Mouse (Mus musculus): ENCODE data around the gene 1700003E16Rik. TPM values are rescaled to one million over a fixed set of nuclear protein-coding genes. Genes with fewer than 3 reads are reported as not detected.
A peak's percentile ranks its signal among the peaks of the same experiment; 100 is the strongest.

The 1700003E16Rik gene
- total RNA-seq, 1 experiment from 2014 or later: 0.35 TPM

DNA sequence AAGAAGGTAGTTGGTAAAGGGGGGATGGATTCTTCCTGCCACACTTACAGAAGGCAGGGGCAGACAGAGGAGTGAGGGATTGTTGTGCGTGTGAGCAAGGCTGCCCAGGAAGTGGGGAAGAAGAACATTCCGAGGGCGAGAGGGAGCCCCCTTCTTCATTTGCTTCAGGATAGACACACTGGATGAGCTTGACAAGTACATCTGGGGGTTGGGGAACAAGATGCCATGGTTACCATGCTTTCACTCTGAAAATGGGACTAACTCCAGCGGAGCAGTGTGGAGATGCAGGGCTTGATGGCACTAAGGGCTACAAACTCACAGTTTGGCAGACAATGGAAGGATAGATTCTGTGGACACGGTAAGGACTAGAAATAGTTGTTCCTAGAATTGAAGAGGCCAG, 14.9 kb downstream of the 1700003E16Rik start:
- no peak for ATAC-seq (replicated peaks in 1 of 2; ENCODE audit: insufficient read depth in 1 of 2, low FRiP score in 2 of 2, low TSS enrichment in 1 of 2, low read depth in 1 of 2, poor library complexity in 2 of 2, severe bottlenecking in 2 of 2)

DNA sequence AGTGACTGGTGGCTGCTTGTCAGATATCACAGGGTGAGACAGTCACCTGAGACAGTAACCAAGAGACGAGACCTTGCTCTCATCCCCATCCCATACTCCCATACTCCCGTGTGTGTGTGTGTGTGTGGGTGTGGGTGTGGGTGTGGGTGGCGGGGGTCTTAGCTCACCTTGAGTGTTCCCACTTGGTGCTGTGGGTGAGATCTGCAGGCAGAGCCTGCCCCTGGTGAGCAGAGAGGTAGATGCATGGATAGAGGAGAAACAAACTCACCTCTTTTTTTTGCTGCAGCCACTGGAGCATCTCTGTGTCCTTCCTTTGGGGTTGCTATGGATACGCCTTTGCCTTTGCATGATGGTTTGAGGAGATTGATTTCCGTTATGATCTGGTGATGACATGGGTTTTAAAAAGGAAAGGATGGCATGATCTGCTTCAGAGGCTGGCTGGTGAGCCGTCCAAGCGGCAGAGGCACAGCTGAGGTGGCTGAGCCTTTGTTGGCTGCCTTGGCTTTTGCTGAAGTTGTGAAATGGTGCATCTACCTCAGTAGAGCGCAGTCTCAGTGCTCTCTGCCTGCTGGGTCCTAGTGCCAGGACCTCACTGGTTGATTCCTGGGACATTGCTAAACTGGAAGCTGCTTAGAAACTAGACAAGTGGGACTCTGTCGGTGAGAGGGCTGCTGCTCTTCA, 16.2 kb downstream of the 1700003E16Rik start:
- no peak for ATAC-seq (replicated peaks in 1 of 2; ENCODE audit: insufficient read depth in 1 of 2, low FRiP score in 2 of 2, low TSS enrichment in 1 of 2, low read depth in 1 of 2, poor library complexity in 2 of 2, severe bottlenecking in 2 of 2)

DNA sequence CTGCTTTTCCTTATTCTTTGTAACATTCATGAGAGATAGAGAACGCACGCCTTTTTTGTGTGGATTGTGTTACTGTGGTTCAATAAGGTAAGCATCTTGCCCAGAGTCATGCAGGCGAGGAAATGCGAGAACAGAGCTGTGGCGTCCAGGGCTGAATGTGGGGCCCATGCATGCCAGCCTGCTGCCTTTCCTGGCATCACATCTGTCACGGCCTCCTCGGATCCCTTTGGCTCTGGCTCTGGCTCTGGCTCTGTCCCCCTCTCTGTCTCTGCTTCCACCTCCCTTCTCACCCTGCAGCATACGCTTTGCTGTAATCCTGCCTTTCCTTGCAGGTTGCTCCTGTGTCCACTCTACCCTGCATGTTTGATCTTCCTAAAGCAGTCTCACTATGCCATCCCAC, 19.8 kb downstream of the 1700003E16Rik start:
- no peak for ATAC-seq (replicated peaks in 1 of 2; ENCODE audit: insufficient read depth in 1 of 2, low FRiP score in 2 of 2, low TSS enrichment in 1 of 2, low read depth in 1 of 2, poor library complexity in 2 of 2, severe bottlenecking in 2 of 2)

DNA sequence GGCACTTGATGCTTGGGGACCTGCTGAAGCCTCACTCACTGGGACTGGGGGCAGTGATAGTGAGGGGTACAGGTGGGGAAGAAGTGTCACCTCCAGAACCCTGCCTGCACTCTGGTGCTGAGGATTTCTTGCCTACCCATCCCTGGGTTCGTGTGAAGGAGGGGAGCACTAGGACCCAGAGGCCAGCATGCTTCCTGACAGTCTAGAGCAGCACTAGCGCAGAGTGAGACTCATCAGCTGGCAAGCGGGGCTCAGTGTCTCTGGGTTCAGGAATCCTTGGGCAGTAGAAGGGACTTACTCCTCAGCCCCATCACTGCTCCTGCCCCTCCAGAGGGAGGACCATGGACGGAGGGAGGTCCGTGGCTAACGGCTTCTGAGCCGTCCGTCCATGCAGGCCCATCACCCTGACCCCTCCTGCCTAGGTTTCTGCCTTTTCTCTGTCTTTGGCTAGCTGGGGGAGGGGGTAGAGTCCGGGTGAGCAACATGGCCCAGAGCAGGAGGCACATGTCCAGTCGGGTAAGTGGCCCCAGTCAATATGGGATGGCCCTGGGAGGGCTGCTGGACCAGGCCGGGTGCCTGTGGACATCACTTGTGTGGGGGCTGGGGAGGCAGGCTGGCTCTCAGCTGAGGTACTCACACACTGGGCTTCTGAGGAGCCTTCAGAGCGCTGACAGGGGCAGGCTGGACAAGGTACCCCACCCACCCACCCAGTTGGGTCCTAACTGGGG, 23.4 kb downstream of the 1700003E16Rik start:
- no peak for ATAC-seq (replicated peaks in 1 of 2; ENCODE audit: insufficient read depth in 1 of 2, low FRiP score in 2 of 2, low TSS enrichment in 1 of 2, low read depth in 1 of 2, poor library complexity in 2 of 2, severe bottlenecking in 2 of 2)

DNA sequence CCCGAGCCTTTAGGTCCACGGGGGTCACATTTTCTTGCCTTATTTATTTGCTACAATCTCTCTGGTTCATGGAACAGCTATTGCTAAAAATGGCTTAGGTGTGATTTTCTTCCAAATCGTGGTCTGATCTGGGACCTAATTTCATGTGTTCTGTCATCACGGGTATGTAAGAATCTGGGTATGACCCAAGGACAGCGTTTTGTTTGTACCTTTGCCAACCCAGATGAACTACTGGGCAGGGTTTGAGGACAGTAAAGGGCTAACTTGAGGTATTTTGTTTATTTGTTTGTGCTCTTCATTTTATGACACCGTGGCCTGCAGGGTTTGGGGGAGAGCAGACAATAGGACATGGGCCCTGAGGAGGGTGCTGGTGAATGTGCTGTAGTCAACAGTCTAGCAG, 24.4 kb downstream of the 1700003E16Rik start:
- ATAC-seq (replicated peaks in 1 of 2; ENCODE audit: insufficient read depth in 1 of 2, low FRiP score in 2 of 2, low TSS enrichment in 1 of 2, low read depth in 1 of 2, poor library complexity in 2 of 2, severe bottlenecking in 2 of 2): no peak

DNA sequence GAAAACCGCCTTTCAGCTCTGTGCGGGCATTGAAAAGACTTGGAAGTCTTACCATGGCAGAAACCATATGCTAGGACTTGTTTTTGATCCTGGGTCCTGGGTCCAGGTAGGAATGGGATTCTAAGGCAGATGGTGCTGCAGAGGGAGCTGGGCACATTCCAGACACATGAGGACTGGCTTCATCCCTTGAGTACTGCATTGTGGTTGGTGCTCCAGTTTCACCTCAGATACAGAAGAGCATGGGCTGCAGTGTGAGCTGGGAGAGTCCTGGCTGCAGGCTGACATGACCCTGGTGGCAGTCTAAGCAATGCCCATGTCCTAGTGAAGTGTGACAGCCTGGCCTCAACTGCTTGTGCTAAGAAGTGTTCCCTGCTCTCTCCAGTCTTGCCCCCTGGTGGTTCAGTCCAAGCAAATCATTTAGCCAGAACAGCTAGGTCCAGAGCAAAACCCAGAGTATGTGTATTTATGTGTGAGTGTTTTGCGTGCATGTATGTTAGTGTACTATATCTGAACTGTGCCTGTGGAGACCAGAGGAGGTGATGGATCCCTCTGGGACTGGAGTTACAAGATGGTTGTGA, 28.7 kb downstream of the 1700003E16Rik start:
- peak in 1 of 2 experiments; percentile 33; a peak in 1 of 4 replicates for ATAC-seq (replicated peaks in 1 of 2; ENCODE audit: insufficient read depth in 1 of 2, low FRiP score in 2 of 2, low TSS enrichment in 1 of 2, low read depth in 1 of 2, poor library complexity in 2 of 2, severe bottlenecking in 2 of 2)

DNA sequence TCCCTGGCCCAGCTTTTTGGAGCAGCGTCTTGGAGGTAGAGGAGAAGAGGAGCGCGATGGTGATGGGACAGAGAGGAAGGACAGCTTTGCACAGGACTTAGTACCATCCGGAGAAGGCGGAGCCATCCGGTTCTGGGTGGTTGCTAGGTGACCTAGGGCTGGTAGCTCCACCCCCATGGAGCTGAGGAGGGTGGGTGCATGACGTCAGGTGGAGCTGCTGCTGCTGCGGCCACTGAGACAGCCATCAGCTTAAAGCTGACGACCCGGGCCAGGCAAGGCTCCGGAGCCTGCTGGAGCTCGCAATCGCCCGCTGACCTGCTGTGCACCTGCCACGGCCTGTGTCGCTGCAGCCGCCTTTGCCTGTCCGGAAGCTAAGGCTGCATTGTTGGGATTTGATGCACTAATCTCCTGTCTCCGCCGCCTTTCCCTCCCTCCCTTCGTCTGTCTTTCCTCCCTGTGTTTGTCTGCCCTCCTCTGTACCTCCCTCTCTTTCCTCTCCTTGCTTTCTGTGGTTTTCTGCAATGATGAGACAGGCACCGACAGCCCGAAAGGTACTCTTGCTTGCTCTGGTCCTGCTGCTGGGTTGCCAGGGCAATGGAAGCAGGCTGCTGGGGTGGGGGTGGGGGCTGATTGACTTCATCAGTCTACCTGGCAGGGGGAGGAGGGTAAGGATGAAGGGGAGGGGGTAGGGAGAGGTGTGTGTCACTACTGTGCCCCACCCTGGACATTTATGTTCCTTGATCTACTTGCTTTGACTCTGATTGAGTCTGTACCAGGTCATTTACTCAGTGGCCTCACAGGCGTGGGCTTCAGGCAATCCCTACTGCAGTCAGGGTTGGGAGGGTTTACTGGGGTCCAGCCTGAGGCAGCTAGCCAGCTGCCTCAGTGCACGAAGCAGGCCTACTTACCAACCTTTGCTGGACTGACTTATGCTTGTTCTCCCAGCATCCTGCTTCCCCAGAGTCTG, 30.0 kb downstream of the 1700003E16Rik start:
- peak; percentile 72 to 73 for ATAC-seq (replicated peaks in 1 of 2; ENCODE audit: insufficient read depth in 1 of 2, low FRiP score in 2 of 2, low TSS enrichment in 1 of 2, low read depth in 1 of 2, poor library complexity in 2 of 2, severe bottlenecking in 2 of 2)

DNA sequence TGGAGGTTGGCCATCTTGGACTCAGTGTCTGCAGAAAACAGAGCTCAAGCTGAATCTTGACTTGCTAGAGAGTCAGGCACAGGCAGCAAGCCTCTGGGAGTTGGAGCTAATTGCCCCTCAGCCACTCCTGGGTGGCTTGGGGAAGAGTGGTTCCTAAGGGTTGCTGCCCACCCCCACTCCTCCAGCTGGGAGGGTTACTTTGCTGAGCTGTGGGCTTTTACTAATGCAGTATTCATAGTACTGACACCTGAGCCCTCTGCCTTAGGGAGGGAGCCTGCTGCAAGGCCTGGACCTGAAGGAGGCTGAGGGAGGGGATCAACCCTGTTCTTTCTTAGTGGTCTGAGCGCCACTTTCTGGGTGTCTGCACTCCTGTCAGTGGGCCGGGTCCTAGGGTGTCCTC, 30.7 kb downstream of the 1700003E16Rik start:
- ATAC-seq (replicated peaks in 1 of 2; ENCODE audit: insufficient read depth in 1 of 2, low FRiP score in 2 of 2, low TSS enrichment in 1 of 2, low read depth in 1 of 2, poor library complexity in 2 of 2, severe bottlenecking in 2 of 2): no peak

DNA sequence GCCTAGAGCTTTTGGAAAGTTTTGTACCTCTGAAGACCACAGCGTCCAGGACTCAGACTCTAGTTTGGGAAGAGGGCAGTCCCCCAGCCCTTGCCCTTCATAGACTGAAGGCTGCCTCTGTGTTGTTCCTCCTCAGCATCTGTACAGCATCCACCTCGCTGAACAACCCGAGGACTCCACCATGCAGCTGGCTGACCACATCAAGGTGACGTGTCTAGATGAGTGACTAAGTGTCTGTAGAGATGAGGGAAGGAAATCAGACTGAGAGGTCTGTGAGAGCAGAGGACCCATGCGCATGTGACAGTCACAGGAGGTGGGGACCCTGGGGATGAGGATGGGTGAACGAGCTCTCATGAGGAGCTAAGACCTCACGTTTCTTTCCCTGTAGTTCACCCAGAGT, 37.4 kb downstream of the 1700003E16Rik start:
- ATAC-seq (replicated peaks in 1 of 2; ENCODE audit: insufficient read depth in 1 of 2, low FRiP score in 2 of 2, low TSS enrichment in 1 of 2, low read depth in 1 of 2, poor library complexity in 2 of 2, severe bottlenecking in 2 of 2): no peak

DNA sequence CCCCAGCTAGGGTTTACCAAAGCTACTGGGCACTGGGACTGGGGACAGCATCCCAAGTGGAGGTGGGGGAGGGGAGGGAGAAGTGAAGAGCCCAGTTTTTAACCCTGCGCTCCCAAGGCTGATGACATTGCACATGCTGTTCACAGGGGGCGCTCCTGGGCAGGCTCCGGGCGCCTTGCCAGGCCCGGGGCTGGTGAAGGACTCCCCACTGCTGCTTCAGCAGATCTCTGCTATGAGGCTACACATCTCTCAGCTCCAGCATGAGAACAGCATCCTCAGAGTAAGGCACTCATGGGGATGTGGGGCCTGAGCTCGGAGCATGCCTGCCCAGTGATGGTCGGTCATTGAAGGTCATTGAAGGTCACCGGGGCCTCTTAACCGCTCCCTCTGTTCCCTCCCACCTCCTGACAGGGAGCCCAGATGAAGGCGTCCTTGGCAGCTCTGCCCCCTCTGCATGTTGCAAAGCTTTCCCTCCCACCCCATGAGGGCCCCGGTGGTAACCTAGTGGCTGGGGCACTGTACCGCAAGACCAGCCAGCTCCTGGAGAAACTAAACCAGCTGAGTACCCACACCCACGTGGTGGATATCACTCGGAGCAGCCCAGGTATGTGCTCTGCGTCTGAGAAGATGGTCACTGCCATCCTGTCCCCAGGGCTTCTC, 41.3 kb downstream of the 1700003E16Rik start:
- no peak for ATAC-seq (replicated peaks in 1 of 2; ENCODE audit: insufficient read depth in 1 of 2, low FRiP score in 2 of 2, low TSS enrichment in 1 of 2, low read depth in 1 of 2, poor library complexity in 2 of 2, severe bottlenecking in 2 of 2)

DNA sequence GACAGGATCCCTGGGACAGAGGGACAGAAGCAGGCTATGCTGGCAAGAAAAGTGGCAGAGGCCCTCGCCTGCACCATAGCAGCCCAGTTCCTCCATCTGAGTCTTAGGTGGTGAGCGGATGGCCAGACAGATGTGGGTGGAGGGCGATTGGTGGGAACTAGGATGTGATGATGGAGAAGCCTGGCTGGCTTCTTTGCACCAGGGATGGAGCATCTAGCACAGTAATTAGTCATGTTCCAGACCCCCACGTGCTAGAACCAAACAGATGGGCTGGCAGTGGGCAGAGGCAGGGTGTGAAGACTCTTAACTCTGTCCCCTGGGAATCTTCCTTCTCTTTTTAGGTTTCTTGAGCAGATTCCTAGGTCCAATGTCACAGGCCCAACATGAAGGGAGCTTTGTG, 47.1 kb downstream of the 1700003E16Rik start:
- ATAC-seq (replicated peaks in 1 of 2; ENCODE audit: insufficient read depth in 1 of 2, low FRiP score in 2 of 2, low TSS enrichment in 1 of 2, low read depth in 1 of 2, poor library complexity in 2 of 2, severe bottlenecking in 2 of 2): no peak

DNA sequence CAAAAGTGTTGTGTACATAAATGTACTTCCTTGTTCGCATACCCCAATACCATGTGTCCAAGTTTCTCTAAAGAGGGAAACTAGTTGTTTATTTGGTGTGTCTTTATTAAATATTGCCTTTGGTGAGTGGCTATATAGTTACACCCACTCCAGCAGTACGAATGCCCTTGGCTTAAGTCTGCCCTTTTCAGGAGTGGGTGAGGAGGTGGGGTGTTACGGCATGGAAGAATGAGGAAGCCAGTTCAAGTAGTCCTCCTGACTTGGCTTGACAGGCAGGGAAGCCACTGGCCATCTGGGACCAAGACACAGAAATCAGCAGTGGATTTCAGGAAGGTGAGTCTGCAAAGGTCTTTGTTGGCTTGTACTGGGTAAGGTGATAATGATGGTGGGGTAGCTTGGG, 49.6 kb downstream of the 1700003E16Rik start:
- no peak for ATAC-seq (replicated peaks in 1 of 2; ENCODE audit: insufficient read depth in 1 of 2, low FRiP score in 2 of 2, low TSS enrichment in 1 of 2, low read depth in 1 of 2, poor library complexity in 2 of 2, severe bottlenecking in 2 of 2)

DNA sequence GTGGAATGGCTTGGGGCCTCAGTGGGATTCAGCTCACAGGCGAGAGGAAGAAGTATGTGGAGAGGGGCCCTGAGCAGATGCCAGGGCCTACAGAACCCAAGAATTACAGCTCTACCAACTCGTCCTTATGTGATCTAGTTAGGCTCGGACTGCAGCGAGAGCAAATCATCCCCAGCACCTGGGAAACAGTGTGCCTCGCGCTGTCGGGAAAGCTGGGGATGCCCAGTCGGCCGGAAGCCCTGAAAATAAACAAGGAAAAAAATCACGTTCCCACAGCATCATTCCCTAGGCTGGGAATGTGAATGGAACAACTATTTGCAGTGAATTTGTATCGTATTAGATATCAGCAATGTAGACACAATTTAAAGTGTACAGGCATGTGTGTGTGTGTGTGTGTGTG, 50.1 kb downstream of the 1700003E16Rik start:
- no peak for ATAC-seq (replicated peaks in 1 of 2; ENCODE audit: insufficient read depth in 1 of 2, low FRiP score in 2 of 2, low TSS enrichment in 1 of 2, low read depth in 1 of 2, poor library complexity in 2 of 2, severe bottlenecking in 2 of 2)

DNA sequence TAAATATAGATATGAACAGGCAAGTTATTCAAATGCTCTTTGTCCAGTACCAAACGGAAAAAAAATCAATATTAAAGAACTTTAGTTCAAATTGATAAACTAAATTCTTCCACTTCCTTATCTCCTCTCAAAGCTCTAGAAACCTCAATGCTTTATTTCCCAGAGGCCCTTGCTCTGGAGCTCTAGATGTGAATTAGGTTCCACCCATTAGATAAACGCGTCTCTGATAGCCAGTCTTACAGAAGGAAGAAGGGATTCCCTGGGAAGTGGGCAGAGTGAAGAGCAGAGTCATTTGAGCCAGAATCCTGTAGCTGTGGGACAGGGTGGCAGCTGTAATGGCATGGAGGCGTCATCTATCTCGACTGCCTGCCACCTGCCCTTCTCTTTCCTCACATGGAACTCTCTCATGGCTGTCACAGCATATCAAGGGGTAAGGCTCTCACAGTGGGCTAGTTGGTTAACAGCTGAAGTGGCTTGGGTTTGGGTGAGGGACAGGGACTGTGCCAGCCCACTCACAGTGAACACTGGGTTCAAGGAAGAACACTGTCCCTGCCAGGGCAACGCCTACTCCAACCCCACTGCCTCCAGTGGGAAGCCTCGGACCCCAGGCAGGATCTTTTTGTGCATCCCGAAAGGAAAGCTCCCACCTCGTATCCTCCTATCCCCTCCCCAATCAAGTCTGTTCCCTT, 51.3 kb downstream of the 1700003E16Rik start:
- no peak for ATAC-seq (replicated peaks in 1 of 2; ENCODE audit: insufficient read depth in 1 of 2, low FRiP score in 2 of 2, low TSS enrichment in 1 of 2, low read depth in 1 of 2, poor library complexity in 2 of 2, severe bottlenecking in 2 of 2)

DNA sequence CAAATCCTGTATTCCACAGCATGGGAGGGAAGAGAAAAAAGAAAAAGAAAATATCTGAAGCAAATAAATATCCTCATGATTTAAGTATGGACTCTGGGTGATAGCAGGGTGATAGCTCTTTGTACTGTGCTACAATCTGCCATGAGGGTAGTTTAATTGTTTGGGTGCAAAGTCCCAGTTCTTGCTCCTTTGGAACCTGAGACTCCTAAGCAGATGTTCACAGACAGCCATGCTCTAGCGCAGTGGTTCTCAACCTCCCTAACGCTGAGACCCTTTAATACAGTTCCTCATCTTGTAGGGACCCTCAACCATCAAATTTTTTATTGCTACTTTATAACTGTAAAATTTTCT, 51.8 kb downstream of the 1700003E16Rik start:
- ATAC-seq (replicated peaks in 1 of 2; ENCODE audit: insufficient read depth in 1 of 2, low FRiP score in 2 of 2, low TSS enrichment in 1 of 2, low read depth in 1 of 2, poor library complexity in 2 of 2, severe bottlenecking in 2 of 2): no peak

DNA sequence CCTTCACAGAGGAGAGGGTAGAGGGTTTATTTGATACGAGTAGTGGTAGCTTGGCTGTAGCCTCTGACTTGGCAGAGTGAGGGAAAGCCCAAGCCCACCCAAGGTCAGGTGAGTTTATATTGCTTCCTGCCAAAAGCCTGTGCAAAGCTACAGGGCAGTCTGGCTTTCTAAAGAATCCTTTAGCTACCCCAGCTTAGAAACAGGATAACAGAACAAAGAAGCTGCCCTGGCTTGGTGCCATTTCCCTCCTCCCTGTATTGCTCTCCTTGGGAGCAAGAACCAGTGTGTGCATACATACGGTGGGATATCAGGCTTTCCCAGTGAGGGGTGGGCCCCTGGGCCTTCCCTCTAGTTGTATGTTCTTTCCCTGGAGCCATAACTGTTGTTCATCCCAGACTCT, 54.3 kb downstream of the 1700003E16Rik start:
- no peak for ATAC-seq (replicated peaks in 1 of 2; ENCODE audit: insufficient read depth in 1 of 2, low FRiP score in 2 of 2, low TSS enrichment in 1 of 2, low read depth in 1 of 2, poor library complexity in 2 of 2, severe bottlenecking in 2 of 2)

DNA sequence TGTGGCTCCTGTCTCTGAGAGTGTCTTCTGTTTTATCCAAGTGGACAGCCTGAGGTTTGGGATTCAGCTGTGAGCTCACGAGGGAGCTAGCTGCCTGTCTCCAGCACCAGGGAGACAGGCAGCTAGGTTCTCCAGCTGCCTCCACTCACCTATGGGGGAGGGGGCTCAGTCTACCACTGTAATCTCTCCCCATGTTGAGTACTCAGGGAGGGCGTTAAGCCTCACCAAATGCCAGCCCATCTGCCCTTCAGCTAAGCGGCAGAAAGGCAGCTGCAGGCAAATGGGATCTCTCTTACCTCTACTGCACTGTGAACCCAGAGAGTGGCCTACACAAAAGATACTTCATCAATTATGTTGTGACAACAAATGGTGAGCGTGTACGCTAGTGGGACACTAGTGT, 55.3 kb downstream of the 1700003E16Rik start:
- no peak for ATAC-seq (replicated peaks in 1 of 2; ENCODE audit: insufficient read depth in 1 of 2, low FRiP score in 2 of 2, low TSS enrichment in 1 of 2, low read depth in 1 of 2, poor library complexity in 2 of 2, severe bottlenecking in 2 of 2)

All from hematopoietic stem cell, adult 5-6 weeks (primary cell).